ENCODE assay signal across 15 mouse cellular contexts in genomic region chr7:143041138-143041822, GRCm38 (mm10). TPM values are rescaled to one million over a fixed set of nuclear protein-coding genes. Genes with fewer than 3 reads are reported as not detected.
DNase-seq lines count a peak whose midpoint lies in the region; ATAC-seq lines count a peak whose summit lies in the region.
"Had no signal": no experiment of that assay in that cellular context is flagged by ENCODE, and none has a peak within 500 bp of the region (broad histone marks: within the 10 kb centered on the region; RNA-seq: fewer than 3 reads in every experiment).

No protein-coding gene starts in this region.

- H3K4me2 ChIP-seq in lung, embryonic 16.5 days (ENCODE audit: low read depth, low read length): no peak overlapping the region
- no peak overlapping the region for H3K4me2 ChIP-seq in heart, embryonic 13.5 days
- no peak overlapping the region for H3K4me2 ChIP-seq in midbrain, embryonic 15.5 days
- H3K4me2 ChIP-seq: liver, embryonic 15.5 days had no signal

- H3K27me3 ChIP-seq in lung, embryonic 16.5 days (ENCODE audit: control insufficient read depth, insufficient read depth, low read depth, low read length): no peaks in the 10 kb centered on the region
- H3K27me3 ChIP-seq in heart, embryonic 13.5 days (replicated peaks): no peaks in the 10 kb centered on the region
- no peaks in the 10 kb centered on the region for H3K27me3 ChIP-seq in midbrain, embryonic 15.5 days (replicated peaks)
- H3K27me3 ChIP-seq: liver, embryonic 15.5 days; Patski had no signal

- no peak overlapping the region for H3K4me3 ChIP-seq in lung, embryonic 16.5 days (ENCODE audit: low read length)
- no peak overlapping the region for H3K4me3 ChIP-seq in heart, embryonic 13.5 days
- H3K4me3 ChIP-seq in midbrain, embryonic 15.5 days: no peak overlapping the region
- H3K4me3 ChIP-seq: liver, embryonic 15.5 days had no signal

- H3K9me3 ChIP-seq in lung, embryonic 16.5 days (ENCODE audit: control insufficient read depth, low read length): no peaks in the 10 kb centered on the region
- H3K9me3 ChIP-seq in heart, embryonic 13.5 days: peaks cover 7% of the 10 kb centered on the region; the same call in 1 of the 2 replicates
- H3K9me3 ChIP-seq in midbrain, embryonic 15.5 days: no peaks in the 10 kb centered on the region
- H3K9me3 ChIP-seq: liver, embryonic 15.5 days had no signal

- H3K4me1 ChIP-seq in lung, embryonic 16.5 days (replicated peaks; ENCODE audit: control insufficient read depth, insufficient read depth, low read length): peaks cover 18% of the 10 kb centered on the region
- peaks cover 36% of the 10 kb centered on the region for H3K4me1 ChIP-seq in heart, embryonic 13.5 days
- H3K4me1 ChIP-seq in midbrain, embryonic 15.5 days: no peaks in the 10 kb centered on the region

- peak; percentile 15 for DNase-seq in kidney, adult 11 months
- DNase-seq in kidney, adult 8-10 months: no peak
- no peak for DNase-seq in lung, postnatal 14 days
- DNase-seq in lung, postnatal 4 days: peak; percentile 39 to 51
- no peak for DNase-seq in adrenal gland, postnatal 36 days
- DNase-seq: cerebellum, postnatal 36 days; forebrain, postnatal 0 days; right cerebral cortex, postnatal 4 days had no signal

- H3K9ac ChIP-seq in lung, embryonic 16.5 days (ENCODE audit: low read length): no peak overlapping the region
- 0 out of 2 replicates have a peak overlapping the region, but pooled peaks have one; percentile 35 for H3K9ac ChIP-seq in heart, embryonic 13.5 days
- H3K9ac ChIP-seq in midbrain, embryonic 15.5 days: no peak overlapping the region
- H3K9ac ChIP-seq: forebrain, postnatal 0 days; liver, embryonic 15.5 days had no signal

- 57% methylated on average over 3 of the region's 3 CpGs for WGBS in lung, embryonic 16.5 days
- WGBS in heart, embryonic 13.5 days: 33% methylated on average over 3 of the region's 3 CpGs
- 86% methylated on average over 3 of the region's 3 CpGs for WGBS in midbrain, embryonic 15.5 days

- H3K27ac ChIP-seq in lung, embryonic 16.5 days (ENCODE audit: low read length): peak overlapping the region; percentile 64
- peak overlapping the region; percentile 76 for H3K27ac ChIP-seq in heart, embryonic 13.5 days (replicated peaks)
- no peak overlapping the region for H3K27ac ChIP-seq in midbrain, embryonic 15.5 days
- H3K27ac ChIP-seq: liver, embryonic 15.5 days had no signal

- H3K36me3 ChIP-seq in lung, embryonic 16.5 days (ENCODE audit: control insufficient read depth, insufficient read depth, low read length): no peaks in the 10 kb centered on the region
- H3K36me3 ChIP-seq in heart, embryonic 13.5 days: peaks cover 14% of the 10 kb centered on the region; the same call in 1 of the 2 replicates
- H3K36me3 ChIP-seq in midbrain, embryonic 15.5 days (replicated peaks): no peaks in the 10 kb centered on the region
- H3K36me3 ChIP-seq: liver, embryonic 15.5 days had no signal

- ATAC-seq in lung, embryonic 16.5 days (ENCODE audit: low read depth): peak; percentile 16; the same call in 1 of the 2 replicates
- no peak for ATAC-seq in heart, embryonic 13.5 days (ENCODE audit: extremely low read depth, insufficient number of reproducible peaks, low FRiP score, low TSS enrichment)
- ATAC-seq in midbrain, embryonic 15.5 days (replicated peaks): no peak
- ATAC-seq: forebrain, postnatal 0 days; midbrain, embryonic 16.5 days; Patski had no signal

RNA-seq across cellular contexts. Expression of gene Cd81, which starts 11.3 kb away (rescaled TPM):
- polyA plus RNA-seq in lung, embryonic 16.5 days (2015; fragmentation: Nextera tagmentation; extraction: Ambion mirVana): 765 and 788 TPM in 2 replicates
- 750 and 845 TPM in 2 replicates for polyA plus RNA-seq in heart, embryonic 13.5 days (2015; fragmentation: Nextera tagmentation; extraction: Ambion mirVana)
- 100 to 1,000 TPM; 689 to 765 TPM for total RNA-seq in adrenal gland, postnatal 36 days (2021)
- 374 and 398 TPM in 2 replicates for polyA plus RNA-seq in midbrain, embryonic 15.5 days (2015; fragmentation: Nextera tagmentation; extraction: Ambion mirVana)

RNA-seq across cellular contexts. Expression of gene Tssc4, which starts 27.8 kb away (rescaled TPM):
- polyA plus RNA-seq in lung, embryonic 16.5 days (2015; fragmentation: Nextera tagmentation; extraction: Ambion mirVana): 98.9 and 100 TPM in 2 replicates
- polyA plus RNA-seq in heart, embryonic 13.5 days (2015; fragmentation: Nextera tagmentation; extraction: Ambion mirVana): 58.2 and 60.7 TPM in 2 replicates
- total RNA-seq in adrenal gland, postnatal 36 days (2021): 10 to 100 TPM; 32.4 to 33.3 TPM
- 103 and 114 TPM in 2 replicates for polyA plus RNA-seq in midbrain, embryonic 15.5 days (2015; fragmentation: Nextera tagmentation; extraction: Ambion mirVana)

RNA-seq across cellular contexts. Expression of gene Tspan32, which starts 36.4 kb away (rescaled TPM):
- polyA plus RNA-seq in lung, embryonic 16.5 days (2015; fragmentation: Nextera tagmentation; extraction: Ambion mirVana): 2.6 and 3.3 TPM in 2 replicates
- 4.9 and 5.9 TPM in 2 replicates for polyA plus RNA-seq in heart, embryonic 13.5 days (2015; fragmentation: Nextera tagmentation; extraction: Ambion mirVana)
- under 1 TPM; 0.59 to 0.63 TPM for total RNA-seq in adrenal gland, postnatal 36 days (2021)
- 0.66 and 0.97 TPM in 2 replicates for polyA plus RNA-seq in midbrain, embryonic 15.5 days (2015; fragmentation: Nextera tagmentation; extraction: Ambion mirVana)

RNA-seq across cellular contexts. Expression of gene Trpm5, which starts 53.2 kb away (rescaled TPM):
- polyA plus RNA-seq in lung, embryonic 16.5 days (2015; fragmentation: Nextera tagmentation; extraction: Ambion mirVana): 3.9 and 4.8 TPM in 2 replicates
- polyA plus RNA-seq in heart, embryonic 13.5 days (2015; fragmentation: Nextera tagmentation; extraction: Ambion mirVana): 3.5 and 4.4 TPM in 2 replicates
- total RNA-seq in adrenal gland, postnatal 36 days (2021): under 1 TPM in 1 of 2 experiments, not detected in 1; 0.43 TPM
- polyA plus RNA-seq in midbrain, embryonic 15.5 days (2015; fragmentation: Nextera tagmentation; extraction: Ambion mirVana): 1.3 and 1.6 TPM in 2 replicates
- total RNA-seq: left cerebral cortex, adult 8-10 months had no signal

Comparison
In these comparisons a context has a peak if more than half of its experiments do, and no peak if none do; other contexts are left out.
1. DNase-seq: peak in kidney, adult 11 months (single experiment) and lung, postnatal 4 days (2 of 2); none in kidney, adult 8-10 months (0 of 2), lung, postnatal 14 days (single experiment) and adrenal gland, postnatal 36 days (0 of 2).